Mouse (Mus musculus) liver, embryonic 14.5 days (tissue): Measurements from ENCODE around the gene Gm11627.

Experiments
- CTCF ChIP-seq: IDR thresholded peaks from 2 replicates; pipeline ENCODE4 v1.5.1; 2016; ENCODE audit warnings: antibody characterized with exemption, low read depth, control low read depth
- EP300 ChIP-seq: IDR thresholded peaks from 2 replicates; pipeline ENCODE4 v1.6.1; 2016; ENCODE audit warnings: antibody characterized with exemption, low read depth

GRCm38 (mm10) chr11:102619449-102619848, 40.2 kb upstream of the Gm11627 start:
- TF ChIP-seq CTCF (peak; percentile 51), EP300 (no peak)
